7 mouse cellular contexts compared by ENCODE assay signal in genomic region chr1:131937659-131938305, GRCm38 (mm10). TPM values are rescaled to one million over a fixed set of nuclear protein-coding genes. Genes with fewer than 3 reads are reported as not detected.
DNase-seq lines count a peak whose midpoint lies in the region; ATAC-seq lines count a peak whose summit lies in the region.

No protein-coding gene starts in this region.

- peak; percentile 71 to 91 for DNase-seq in adrenal gland, adult (ENCODE audit: inconsistent age in 2 of 2, low spot score in 1 of 2)
- DNase-seq in cerebellum, postnatal 10 days = peak; percentile 85 to 87
- peak; percentile 67 to 79 for DNase-seq in frontal cortex, postnatal 36 days (ENCODE audit: low spot score in 2 of 2)
- peak; percentile 46 for DNase-seq in left cerebral cortex, adult 8-10 months (ENCODE audit: low spot score in 2 of 2)
- peak; percentile 79 for DNase-seq in mesoderm, embryonic 11.5 days (ENCODE audit: low read depth, low spot score)
- peak; percentile 69 for DNase-seq in right cerebral cortex, postnatal 4 days

- no peak overlapping the region for H3K4me2 ChIP-seq in intestine, embryonic 15.5 days (replicated peaks)

- no peak overlapping the region for H3K4me3 ChIP-seq in intestine, embryonic 15.5 days (replicated peaks)

- H3K9ac ChIP-seq in intestine, embryonic 15.5 days = no peak overlapping the region

- H3K9me3 ChIP-seq in intestine, embryonic 15.5 days = no peaks in the 10 kb centered on the region

- peak; percentile 57; the same call in 1 of the 2 replicates for ATAC-seq in intestine, embryonic 15.5 days

- 0 out of 2 replicates have a peak, but pooled peaks cover 4% of the 10 kb centered on the region for H3K36me3 ChIP-seq in intestine, embryonic 15.5 days

- no peaks in the 10 kb centered on the region for H3K27me3 ChIP-seq in intestine, embryonic 15.5 days (replicated peaks)

- WGBS in intestine, embryonic 15.5 days = 50% methylated on average over 6 of the region's 6 CpGs

- no peak overlapping the region for H3K27ac ChIP-seq in intestine, embryonic 15.5 days

- no peaks in the 10 kb centered on the region for H3K4me1 ChIP-seq in intestine, embryonic 15.5 days (replicated peaks)

RNA-seq across cellular contexts. Expression of gene Slc45a3, which starts 25.0 kb away (rescaled TPM):
- 2.8 and 3.6 TPM in 2 replicates for polyA plus RNA-seq in intestine, embryonic 15.5 days (2015; fragmentation: Nextera tagmentation; extraction: Ambion mirVana)
- 1 to 10 TPM in 1 of 4 experiments, under 1 TPM in 3; 0.65 to 1.9 (median 0.79) TPM for total RNA-seq in left cerebral cortex, adult 8-10 months (2022)

RNA-seq across cellular contexts. Expression of gene Nucks1, which starts 27.4 kb away (rescaled TPM):
- polyA plus RNA-seq in intestine, embryonic 15.5 days (2015; fragmentation: Nextera tagmentation; extraction: Ambion mirVana) = 60.7 and 69.7 TPM in 2 replicates
- total RNA-seq in left cerebral cortex, adult 8-10 months (2022) = 100 to 1,000 TPM; 142 to 178 (median 163) TPM
